Mouse (Mus musculus) urinary bladder, postnatal 14 days (tissue): Measurements from ENCODE around the gene Fkbp8.

ENCODE experiments used
- DNase-seq: peaks from one replicate; pipeline ENCODE4 v3.0.0; 2021; ENCODE audit warnings: low spot score

Fkbp8 gene

GRCm38 (mm10) chr8:70527512-70528181 is at the start of gene Fkbp8, which contains the start of gene Kxd1:
Fkbp8 (plus strand) TSS chr8:70527724.
Kxd1 (minus strand) TSS chr8:70527956.
- peak; percentile 97 for DNase-seq

- DNase-seq, result no peak
These were observed 45.6 kb upstream of the Fkbp8 start for GRCm38 (mm10) chr8:70481908-70482307.

GRCm38 (mm10) chr8:70482943-70483342 is 44.6 kb upstream of the Fkbp8 start:
- no peak for DNase-seq

- DNase-seq, result no peak
These were observed 41.3 kb upstream of the Fkbp8 start for GRCm38 (mm10) chr8:70486191-70486681.

- no peak for DNase-seq
These were observed 40.5 kb upstream of the Fkbp8 start, which contains the start of gene Tmem59l for GRCm38 (mm10) chr8:70486941-70487520. Tmem59l (minus strand) TSS chr8:70487358.

- no peak for DNase-seq
These were observed 39.3 kb upstream of the Fkbp8 start for GRCm38 (mm10) chr8:70487993-70488796.

- no peak for DNase-seq
These were observed 38.5 kb upstream of the Fkbp8 start for GRCm38 (mm10) chr8:70488931-70489470.

GRCm38 (mm10) chr8:70489576-70489975 is 37.9 kb upstream of the Fkbp8 start:
- no peak for DNase-seq

- DNase-seq, result no peak
These were observed 37.3 kb upstream of the Fkbp8 start for GRCm38 (mm10) chr8:70490061-70490879.

GRCm38 (mm10) chr8:70490880-70491495 is 36.5 kb upstream of the Fkbp8 start:
- DNase-seq, result no peak

- no peak for DNase-seq
These were observed 34.6 kb upstream of the Fkbp8 start, which contains the start of gene Crlf1 for GRCm38 (mm10) chr8:70492664-70493640. Crlf1 (plus strand) TSS chr8:70493158.

- DNase-seq, result no peak
These were observed 33.7 kb upstream of the Fkbp8 start for GRCm38 (mm10) chr8:70493692-70494415.

GRCm38 (mm10) chr8:70494416-70494945 is 33.0 kb upstream of the Fkbp8 start:
- DNase-seq, result no peak

GRCm38 (mm10) chr8:70495001-70495770 is 32.3 kb upstream of the Fkbp8 start:
- DNase-seq, result no peak

- DNase-seq, result no peak
These were observed 31.8 kb upstream of the Fkbp8 start for GRCm38 (mm10) chr8:70495771-70496062.

- DNase-seq, result no peak
These were observed 26.9 kb upstream of the Fkbp8 start for GRCm38 (mm10) chr8:70500386-70501301.
